Mouse (Mus musculus): ENCODE data around the gene Tmem8.
"Not testable (repeated sequence)": the region's sequence is repeated elsewhere in the genome, so short reads cannot be mapped to it uniquely, and the experiment has no call there.

Tmem8 gene

GRCm38 (mm10) chr17:26113181-26113948 is at the start of gene Tmem8:
Gene Tmem8 (plus strand): TSS chr17:26113299.
- peak; percentile 77 for DNase-seq

- no peak for DNase-seq
These were observed 48.2 kb upstream of the Tmem8 start for GRCm38 (mm10) chr17:26064916-26065315.

GRCm38 (mm10) chr17:26066488-26067020 is 46.5 kb upstream of the Tmem8 start:
- DNase-seq = no peak

GRCm38 (mm10) chr17:26068024-26068830 is 44.9 kb upstream of the Tmem8 start:
- DNase-seq = peak; percentile 27

GRCm38 (mm10) chr17:26068831-26069739 is 44.0 kb upstream of the Tmem8 start, which contains the start of gene Rab11fip3:
Gene Rab11fip3 (minus strand): TSS chr17:26069555.
- peak; percentile 95 for DNase-seq

GRCm38 (mm10) chr17:26070136-26070535 is 43.0 kb upstream of the Tmem8 start:
- DNase-seq = no peak

GRCm38 (mm10) chr17:26075246-26075645 is 37.9 kb upstream of the Tmem8 start:
- DNase-seq = no peak

GRCm38 (mm10) chr17:26078851-26079250 is 34.2 kb upstream of the Tmem8 start:
- DNase-seq = no peak

GRCm38 (mm10) chr17:26080867-26081266 is 32.2 kb upstream of the Tmem8 start:
- no peak for DNase-seq

GRCm38 (mm10) chr17:26087059-26087564 is 26.0 kb upstream of the Tmem8 start:
- no peak for DNase-seq

- peak; percentile 93 for DNase-seq
These were observed 23.0 kb upstream of the Tmem8 start, which contains the start of gene Decr2 for GRCm38 (mm10) chr17:26089905-26090632. Gene Decr2 (minus strand): TSS chr17:26090337.

- no peak for DNase-seq
These were observed 18.5 kb upstream of the Tmem8 start for GRCm38 (mm10) chr17:26094531-26095110.

- DNase-seq = peak; percentile 83
These were observed 17.9 kb upstream of the Tmem8 start, which contains the start of gene Nme4 for GRCm38 (mm10) chr17:26095121-26095740. Gene Nme4 (minus strand): TSS chr17:26095602.

- no peak for DNase-seq
These were observed 14.6 kb upstream of the Tmem8 start for GRCm38 (mm10) chr17:26098461-26098860.

- not testable (repeated sequence) for DNase-seq
These were observed 13.8 kb upstream of the Tmem8 start for GRCm38 (mm10) chr17:26099316-26099715.

GRCm38 (mm10) chr17:26100166-26100565 is 12.9 kb upstream of the Tmem8 start:
- DNase-seq = no peak

- no peak for DNase-seq
These were observed 11.6 kb upstream of the Tmem8 start for GRCm38 (mm10) chr17:26101478-26101877.

GRCm38 (mm10) chr17:26105619-26106018 is 7.5 kb upstream of the Tmem8 start:
- DNase-seq = no peak

GRCm38 (mm10) chr17:26110156-26110555 is 2.9 kb upstream of the Tmem8 start:
- DNase-seq = no peak

GRCm38 (mm10) chr17:26111024-26111423 is 2.1 kb upstream of the Tmem8 start:
- DNase-seq = peak; percentile 14

GRCm38 (mm10) chr17:26111722-26112121 is 1.4 kb upstream of the Tmem8 start:
- DNase-seq = no peak

Measured in embryo, embryonic 11 days (tissue).